Mouse (Mus musculus) bone marrow macrophage, adult 2 months (primary cell): ENCODE results near the gene Galnt17.

Experiments
- CTCF ChIP-seq: IDR thresholded peaks from 2 replicates; pipeline ENCODE4 v1.5.1; 2012; ENCODE audit warnings: low read depth, mild to moderate bottlenecking, low read length, moderate library complexity
- POLR2A ChIP-seq: IDR thresholded peaks from 2 replicates; pipeline ENCODE4 v1.6.1; 2012; ENCODE audit warnings: mild to moderate bottlenecking, low read depth, low read length, borderline replicate concordance

GRCm38 (mm10) chr5:131201146-131201545 lies 107.2 kb downstream of the Galnt17 start:
- TF ChIP-seq POLR2A: no peak
- no peak for TF ChIP-seq CTCF
